Mouse (Mus musculus): ENCODE data around the gene Dnajc30. TPM values are rescaled to one million over a fixed set of nuclear protein-coding genes. Genes with fewer than 3 reads are reported as not detected.
"Not testable (repeated sequence)": the region's sequence is repeated elsewhere in the genome, so short reads cannot be mapped to it uniquely, and the experiment has no call there.

Gene Dnajc30
- polyA plus RNA-seq, 1 experiment from 2014 or later, result 31.3 TPM

- Histone ChIP-seq H3K9me3 (replicated peaks) (peaks cover 4% of the 10 kb centered on the region; the same call in 1 of the 2 replicates), H3K4me2 (no peak overlapping the region), H3K27ac (no peak overlapping the region), H3K9ac (no peak overlapping the region), H3K4me3 (no peak overlapping the region), H3K4me1 (no peaks in the 10 kb centered on the region), H3K36me3 (ENCODE audit: poor library complexity, severe bottlenecking) (0 out of 2 replicates have a peak, but pooled peaks cover 7% of the 10 kb centered on the region), H3K27me3 (no peaks in the 10 kb centered on the region)
- ATAC-seq, result no peak
- 68% methylated on average over 18 of the region's 18 CpGs for WGBS
These were observed 28.2 kb upstream of the Dnajc30 start for GRCm38 (mm10) chr5:135035608-135036359.

DNA sequence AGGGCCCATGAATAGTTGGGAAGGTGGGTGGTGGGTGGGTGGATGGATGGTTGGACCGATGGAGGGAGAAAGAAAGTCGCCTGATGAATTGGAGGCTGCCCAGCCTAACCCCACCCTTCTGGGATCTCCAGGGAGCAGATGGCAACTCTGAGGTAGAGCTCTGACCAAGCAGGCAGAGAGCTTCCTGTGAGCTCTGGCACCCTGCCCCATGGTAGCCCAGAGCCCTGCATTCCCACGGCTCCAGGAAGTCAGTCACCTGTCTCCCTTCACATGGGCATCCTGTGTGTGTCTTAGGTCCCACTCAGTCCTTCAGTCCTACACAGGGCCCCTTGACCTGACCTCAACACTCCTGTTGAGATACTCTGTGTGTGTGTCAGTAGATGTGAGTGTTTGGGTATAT, 26.1 kb upstream of the Dnajc30 start:
- Histone ChIP-seq H3K36me3 (ENCODE audit: poor library complexity, severe bottlenecking) (0 out of 2 replicates have a peak, but pooled peaks cover 4% of the 10 kb centered on the region), H3K4me3 (no peak overlapping the region), H3K4me2 (no peak overlapping the region), H3K27ac (no peak overlapping the region), H3K27me3 (no peaks in the 10 kb centered on the region), H3K9me3 (replicated peaks) (peaks cover 4% of the 10 kb centered on the region; the same call in 1 of the 2 replicates), H3K9ac (no peak overlapping the region), H3K4me1 (no peaks in the 10 kb centered on the region)
- WGBS, result 96% methylated on average over 3 of the region's 3 CpGs
- no peak for ATAC-seq

DNA sequence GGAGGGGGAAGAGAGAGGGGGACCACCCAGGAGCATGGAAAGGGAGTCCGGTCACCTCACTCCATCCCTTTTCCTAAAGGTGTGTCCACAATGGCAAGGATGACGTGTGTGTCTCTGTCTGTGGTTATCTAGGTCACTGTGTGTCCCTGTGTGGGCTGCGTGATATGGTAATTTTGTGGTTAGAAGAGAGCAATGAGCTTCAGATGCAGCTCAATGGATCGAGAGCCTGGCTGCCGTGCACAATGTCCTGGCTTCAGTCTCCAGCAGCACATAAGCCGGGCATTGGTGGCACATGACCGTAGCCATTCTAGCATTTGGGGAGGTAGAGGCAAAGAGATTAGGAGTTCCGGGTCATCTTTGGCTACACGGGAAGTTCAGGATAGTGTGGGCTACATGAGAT, 24.5 kb upstream of the Dnajc30 start:
- no peak overlapping the region for H3K9ac ChIP-seq
- H3K4me3 ChIP-seq, result no peak overlapping the region
- no peaks in the 10 kb centered on the region for H3K4me1 ChIP-seq
- 85% methylated on average over 9 of the region's 9 CpGs for WGBS
- H3K9me3 ChIP-seq (replicated peaks), result peaks cover 3% of the 10 kb centered on the region; the same call in 1 of the 2 replicates
- H3K36me3 ChIP-seq (ENCODE audit: poor library complexity, severe bottlenecking), result 0 out of 2 replicates have a peak, but pooled peaks cover 4% of the 10 kb centered on the region
- H3K27ac ChIP-seq, result no peak overlapping the region
- no peak overlapping the region for H3K4me2 ChIP-seq
- H3K27me3 ChIP-seq, result no peaks in the 10 kb centered on the region
- no peak for ATAC-seq

DNA sequence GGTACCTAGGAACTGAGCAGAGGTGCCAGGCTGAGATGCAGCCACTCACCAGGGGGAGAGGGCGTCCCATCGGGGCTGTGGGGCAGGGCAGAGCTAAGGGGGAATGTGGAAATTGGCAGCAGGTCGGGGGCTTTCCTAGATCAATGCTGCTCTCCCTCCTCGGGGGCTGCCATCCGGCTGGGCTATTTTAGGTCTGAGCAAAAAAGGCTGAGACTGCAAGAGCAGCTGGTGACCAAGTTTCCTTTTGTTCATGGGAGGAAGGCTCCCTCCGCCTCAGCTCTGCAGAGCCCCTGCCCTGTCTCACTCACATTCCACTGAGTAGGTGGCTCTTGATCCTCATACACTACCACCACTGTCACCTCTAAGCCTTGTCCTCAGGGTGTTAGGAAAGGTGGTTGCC, 23.9 kb upstream of the Dnajc30 start:
- Histone ChIP-seq H3K9me3 (replicated peaks) (no peaks in the 10 kb centered on the region), H3K4me2 (no peak overlapping the region), H3K27ac (peak overlapping the region; percentile 31; the same call in 1 of the 2 replicates), H3K4me1 (no peaks in the 10 kb centered on the region), H3K4me3 (no peak overlapping the region), H3K27me3 (no peaks in the 10 kb centered on the region), H3K9ac (peak overlapping the region; percentile 30; the same call in 1 of the 2 replicates), H3K36me3 (ENCODE audit: poor library complexity, severe bottlenecking) (peaks cover 10% of the 10 kb centered on the region; the same call in 1 of the 2 replicates)
- 29% methylated on average over 6 of the region's 6 CpGs for WGBS
- ATAC-seq, result no peak

DNA sequence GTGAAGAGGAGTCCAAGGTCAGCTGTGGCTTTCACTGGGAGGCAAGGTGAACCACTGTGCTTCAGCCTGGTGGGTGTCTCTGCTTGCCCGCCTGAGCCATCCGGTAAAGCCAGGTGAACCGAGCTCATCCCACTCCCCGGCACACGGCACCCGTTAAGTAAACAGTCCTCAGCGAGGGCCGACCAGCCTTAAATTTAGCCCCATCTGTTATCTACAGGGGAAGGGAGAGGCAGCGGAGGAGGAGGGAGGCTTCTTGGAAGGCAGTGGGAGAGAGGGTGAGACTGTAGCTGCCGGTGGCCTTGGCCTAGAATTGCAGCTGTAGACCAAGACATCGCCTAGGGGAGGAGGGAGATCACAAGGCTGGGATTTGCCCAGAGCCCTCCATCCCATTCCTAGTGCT, 23.2 kb upstream of the Dnajc30 start:
- Histone ChIP-seq H3K4me2 (no peak overlapping the region), H3K36me3 (ENCODE audit: poor library complexity, severe bottlenecking) (peaks cover 15% of the 10 kb centered on the region), H3K9me3 (replicated peaks) (no peaks in the 10 kb centered on the region), H3K27ac (no peak overlapping the region), H3K27me3 (no peaks in the 10 kb centered on the region), H3K4me3 (no peak overlapping the region), H3K9ac (no peak overlapping the region), H3K4me1 (no peaks in the 10 kb centered on the region)
- WGBS, result 87% methylated on average over 11 of the region's 11 CpGs
- ATAC-seq, result no peak

GRCm38 (mm10) chr5:135042105-135042788, 21.8 kb upstream of the Dnajc30 start:
- Histone ChIP-seq H3K36me3 (ENCODE audit: poor library complexity, severe bottlenecking) (peaks cover 17% of the 10 kb centered on the region), H3K27me3 (no peaks in the 10 kb centered on the region), H3K4me3 (no peak overlapping the region), H3K9me3 (replicated peaks) (no peaks in the 10 kb centered on the region), H3K27ac (no peak overlapping the region), H3K4me2 (no peak overlapping the region), H3K9ac (no peak overlapping the region), H3K4me1 (no peaks in the 10 kb centered on the region)
- 28% methylated on average over 19 of the region's 21 CpGs for WGBS
- no peak for ATAC-seq

- no peak overlapping the region for H3K9ac ChIP-seq
- no peak overlapping the region for H3K4me3 ChIP-seq
- H3K9me3 ChIP-seq (replicated peaks), result no peaks in the 10 kb centered on the region
- no peaks in the 10 kb centered on the region for H3K4me1 ChIP-seq
- H3K4me2 ChIP-seq, result no peak overlapping the region
- ATAC-seq, result no peak
- H3K36me3 ChIP-seq (ENCODE audit: poor library complexity, severe bottlenecking), result peaks cover 26% of the 10 kb centered on the region
- no peaks in the 10 kb centered on the region for H3K27me3 ChIP-seq
- H3K27ac ChIP-seq, result no peak overlapping the region
- 90% methylated on average over 3 of the region's 3 CpGs for WGBS
These were observed 19.4 kb upstream of the Dnajc30 start for GRCm38 (mm10) chr5:135044575-135044974.

DNA sequence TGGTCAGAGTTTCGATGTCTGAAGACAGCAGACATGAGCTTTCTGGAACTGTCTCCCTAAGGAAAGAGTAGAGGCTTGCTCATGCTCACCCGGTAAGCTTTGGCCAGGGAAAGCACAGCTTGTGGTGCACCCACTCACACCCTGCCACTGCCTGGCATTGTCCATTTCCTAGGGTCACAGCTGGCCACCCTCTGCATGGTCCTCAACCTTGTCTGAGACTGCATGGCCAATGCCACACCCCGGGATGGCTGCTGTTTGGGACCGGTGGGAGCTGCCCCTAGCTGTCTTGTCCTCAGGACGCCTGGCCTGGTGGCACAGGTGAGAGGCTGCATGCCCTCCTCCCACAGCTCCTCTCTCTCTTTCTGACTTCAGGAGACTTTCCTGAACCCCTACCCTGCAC, 15.5 kb upstream of the Dnajc30 start:
- Histone ChIP-seq H3K27ac (no peak overlapping the region), H3K9ac (no peak overlapping the region), H3K36me3 (ENCODE audit: poor library complexity, severe bottlenecking) (peaks cover 46% of the 10 kb centered on the region), H3K4me1 (no peaks in the 10 kb centered on the region), H3K27me3 (no peaks in the 10 kb centered on the region), H3K4me2 (no peak overlapping the region), H3K4me3 (no peak overlapping the region), H3K9me3 (replicated peaks) (no peaks in the 10 kb centered on the region)
- no peak for ATAC-seq
- 95% methylated on average over 5 of the region's 5 CpGs for WGBS

DNA sequence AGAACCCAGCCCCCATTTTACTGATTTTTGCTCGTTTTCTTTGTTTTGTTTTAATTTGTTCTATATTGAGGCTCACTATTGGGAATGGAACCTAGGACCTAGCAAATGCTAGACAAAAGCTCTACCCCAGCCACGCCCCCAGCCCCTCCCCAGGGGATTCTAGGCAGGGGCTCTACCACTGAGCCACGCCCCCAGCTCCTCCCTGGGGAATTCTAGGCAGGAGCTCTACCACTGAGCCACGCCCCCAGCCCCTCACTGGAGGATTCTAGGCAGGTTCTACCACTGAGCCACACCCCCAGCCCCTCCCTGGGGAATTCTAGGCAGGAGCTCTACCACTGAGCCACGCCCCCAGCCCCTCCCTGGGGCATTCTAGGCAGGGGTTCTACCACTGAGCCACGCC, 14.7 kb upstream of the Dnajc30 start:
- not testable (repeated sequence) for ATAC-seq; H3K9me3 ChIP-seq (replicated peaks); H3K27ac ChIP-seq; H3K4me2 ChIP-seq; H3K9ac ChIP-seq; H3K27me3 ChIP-seq; H3K4me1 ChIP-seq; H3K4me3 ChIP-seq
- WGBS, result 89% methylated on average over 6 of the region's 6 CpGs
- H3K36me3 ChIP-seq (ENCODE audit: poor library complexity, severe bottlenecking), result peaks cover 53% of the 10 kb centered on the region

DNA sequence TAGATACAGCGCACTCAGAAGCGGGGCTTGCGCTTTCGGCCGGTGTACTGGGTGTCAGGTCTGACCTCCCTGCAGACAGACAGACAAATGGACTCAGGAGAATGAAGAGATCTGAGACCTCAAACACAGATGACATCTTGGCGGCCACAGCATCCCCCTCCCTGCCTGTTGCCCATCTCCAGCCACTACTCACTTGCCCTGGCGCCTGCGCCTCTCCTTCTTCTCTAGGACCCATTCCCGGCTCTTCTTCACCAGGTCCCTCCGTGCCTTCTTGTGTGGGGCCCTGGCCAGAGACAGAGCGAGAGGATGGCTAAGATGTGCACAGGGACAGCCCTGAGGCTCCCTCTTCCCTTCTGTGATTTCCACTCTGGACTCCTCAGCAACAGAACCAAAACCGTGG, 10.6 kb upstream of the Dnajc30 start:
- H3K4me3 ChIP-seq, result no peak overlapping the region
- H3K36me3 ChIP-seq (ENCODE audit: poor library complexity, severe bottlenecking), result peaks cover 76% of the 10 kb centered on the region
- H3K27ac ChIP-seq, result no peak overlapping the region
- WGBS, result 92% methylated on average over 12 of the region's 12 CpGs
- no peaks in the 10 kb centered on the region for H3K27me3 ChIP-seq
- H3K9ac ChIP-seq, result no peak overlapping the region
- no peaks in the 10 kb centered on the region for H3K4me1 ChIP-seq
- H3K9me3 ChIP-seq (replicated peaks), result no peaks in the 10 kb centered on the region
- no peak overlapping the region for H3K4me2 ChIP-seq
- ATAC-seq, result no peak

GRCm38 (mm10) chr5:135064382-135064766, 372 bp downstream of the Dnajc30 start:
- Histone ChIP-seq H3K9ac (peak overlapping the region; percentile 91), H3K9me3 (replicated peaks) (no peaks in the 10 kb centered on the region), H3K4me3 (peak overlapping the region; percentile 94), H3K4me2 (peak overlapping the region; percentile 97), H3K4me1 (peaks cover 24% of the 10 kb centered on the region), H3K27ac (peak overlapping the region; percentile 51; the same call in 1 of the 2 replicates), H3K27me3 (no peaks in the 10 kb centered on the region), H3K36me3 (ENCODE audit: poor library complexity, severe bottlenecking) (peaks cover 50% of the 10 kb centered on the region)
- ATAC-seq, result peak; percentile 60
- under 1% methylated on average over 40 of the region's 40 CpGs for WGBS

- Histone ChIP-seq H3K9ac (peak within 1 kb of the TSS; percentile 91), H3K4me3 (peak within 1 kb of the TSS; percentile 94), H3K27ac (peak within 1 kb of the TSS; percentile 51; the same call in 1 of the 2 replicates), H3K4me1 (peaks cover 24% of the 10 kb centered on the region), H3K36me3 (ENCODE audit: poor library complexity, severe bottlenecking) (peaks cover 44% of the 10 kb centered on the region), H3K4me2 (peak within 1 kb of the TSS; percentile 97)
- 73% methylated on average over 9 of the region's 9 CpGs for WGBS
- H3K9me3 ChIP-seq (replicated peaks); ATAC-seq; H3K27me3 ChIP-seq: not testable (repeated sequence)
These were observed 976 bp downstream of the Dnajc30 start, which contains the start of gene Bud23 for GRCm38 (mm10) chr5:135064909-135065446. Bud23 (minus strand) TSS chr5:135064959.

Measured in forebrain, embryonic 13.5 days (tissue).